Mouse (Mus musculus): Measurements from ENCODE around the gene Diablo. TPM values are rescaled to one million over a fixed set of nuclear protein-coding genes. Genes with fewer than 3 reads are reported as not detected.

The Diablo gene
- total RNA-seq, 1 experiment: 54.1 TPM

- in situ Hi-C loops (cut with MboI; ENCODE audit: low sequenced_read_pairs in 2 of 2, unreplicated experiment in 2 of 2): loop anchor here in 1 of 2 experiments (5.0 kb wide), 1 partner anchor 39 kb away; no protein-coding TSS in a partner anchor
- Histone ChIP-seq H3K9ac (ENCODE audit: insufficient read depth, low read depth, low read length, poor library complexity, severe bottlenecking) (no peak overlapping the region), H3K9me3 (ENCODE audit: control insufficient read depth, insufficient read depth, low read depth, low read length) (no peaks in the 10 kb centered on the region), H3K4me1 (ENCODE audit: control insufficient read depth in 2 of 2, insufficient read depth in 2 of 2, low read length in 2 of 2, poor library complexity in 1 of 2) (peaks cover 0 to 2% of the 10 kb centered on the region in 2 experiments; a peak in 1 of 4 replicates), H3K27ac (ENCODE audit: insufficient read depth, low read depth, low read length, poor library complexity, severe bottlenecking) (no peak overlapping the region), H3K4me3 (ENCODE audit: insufficient read depth in 1 of 2, low read depth in 1 of 2, low read length in 2 of 2, poor library complexity in 1 of 2, severe bottlenecking in 1 of 2) (no peak overlapping the region), H3K36me3 (ENCODE audit: control insufficient read depth, insufficient read depth, low read length, poor library complexity, severe bottlenecking) (peaks cover 23% of the 10 kb centered on the region)
- TF ChIP-seq CHD2 (IDR thresholded peaks at IDR 0.05; ENCODE audit: low read depth, low read length) (no peak), MAFK (IDR thresholded peaks at IDR 0.05; ENCODE audit: insufficient read depth, low read depth, low read length) (no peak), ZNF384 (IDR thresholded peaks at IDR 0.05; ENCODE audit: low read depth, low read length) (no peak), HCFC1 (IDR thresholded peaks at IDR 0.05; ENCODE audit: borderline replicate concordance, insufficient read depth, low read length) (no peak), ZC3H11A (IDR thresholded peaks at IDR 0.05; ENCODE audit: borderline replicate concordance, low read depth, low read length) (no peak)
- DNase-seq (ENCODE audit: low read depth, low spot score): no peak
Observed at GRCm38 (mm10) chr5:123528641-123529040, 4.7 kb upstream of the Diablo start.

GRCm38 (mm10) chr5:123525916-123526495 is 2.0 kb upstream of the Diablo start:
- H3K27ac ChIP-seq (ENCODE audit: insufficient read depth, low read depth, low read length, poor library complexity, severe bottlenecking): no peak overlapping the region
- no peak for DNase-seq (ENCODE audit: low read depth, low spot score)
- no peak overlapping the region for H3K9ac ChIP-seq (ENCODE audit: insufficient read depth, low read depth, low read length, poor library complexity, severe bottlenecking)
- H3K9me3 ChIP-seq (ENCODE audit: control insufficient read depth, insufficient read depth, low read depth, low read length): no peaks in the 10 kb centered on the region
- in situ Hi-C loops (cut with MboI; ENCODE audit: low sequenced_read_pairs in 2 of 2, unreplicated experiment in 2 of 2): loop anchor here in 1 of 2 experiments (5.0 kb wide), 1 partner anchor 41 kb away; no protein-coding TSS in a partner anchor
- H3K4me1 ChIP-seq (ENCODE audit: control insufficient read depth in 2 of 2, insufficient read depth in 2 of 2, low read length in 2 of 2, poor library complexity in 1 of 2): peaks cover 0 to 4% of the 10 kb centered on the region in 2 experiments; a peak in 1 of 4 replicates
- TF ChIP-seq ZNF384 (IDR thresholded peaks at IDR 0.05; ENCODE audit: low read depth, low read length): no peak
- TF ChIP-seq MAFK (IDR thresholded peaks at IDR 0.05; ENCODE audit: insufficient read depth, low read depth, low read length): no peak
- TF ChIP-seq ZC3H11A (IDR thresholded peaks at IDR 0.05; ENCODE audit: borderline replicate concordance, low read depth, low read length): no peak
- no peak for TF ChIP-seq CHD2 (IDR thresholded peaks at IDR 0.05; ENCODE audit: low read depth, low read length)
- no peak for TF ChIP-seq HCFC1 (IDR thresholded peaks at IDR 0.05; ENCODE audit: borderline replicate concordance, insufficient read depth, low read length)
- H3K4me3 ChIP-seq (ENCODE audit: insufficient read depth in 1 of 2, low read depth in 1 of 2, low read length in 2 of 2, poor library complexity in 1 of 2, severe bottlenecking in 1 of 2): no peak overlapping the region
- H3K36me3 ChIP-seq (ENCODE audit: control insufficient read depth, insufficient read depth, low read length, poor library complexity, severe bottlenecking): peaks cover 9% of the 10 kb centered on the region; the same call in 1 of the 2 replicates

- peaks cover 9% of the 10 kb centered on the region; the same call in 1 of the 2 replicates for H3K36me3 ChIP-seq (ENCODE audit: control insufficient read depth, insufficient read depth, low read length, poor library complexity, severe bottlenecking)
- in situ Hi-C loops (cut with MboI; ENCODE audit: low sequenced_read_pairs in 2 of 2, unreplicated experiment in 2 of 2): loop anchor here in 1 of 2 experiments (5.0 kb wide), 1 partner anchor 42 kb away; no protein-coding TSS in a partner anchor
- no peaks in the 10 kb centered on the region for H3K9me3 ChIP-seq (ENCODE audit: control insufficient read depth, insufficient read depth, low read depth, low read length)
- DNase-seq (ENCODE audit: low read depth, low spot score): no peak
- no peak within 1 kb of the TSS for H3K9ac ChIP-seq (ENCODE audit: insufficient read depth, low read depth, low read length, poor library complexity, severe bottlenecking)
- H3K27ac ChIP-seq (ENCODE audit: insufficient read depth, low read depth, low read length, poor library complexity, severe bottlenecking): no peak within 1 kb of the TSS
- no peak for TF ChIP-seq ZC3H11A (IDR thresholded peaks at IDR 0.05; ENCODE audit: borderline replicate concordance, low read depth, low read length)
- TF ChIP-seq ZNF384 (IDR thresholded peaks at IDR 0.05; ENCODE audit: low read depth, low read length): no peak
- no peak for TF ChIP-seq CHD2 (IDR thresholded peaks at IDR 0.05; ENCODE audit: low read depth, low read length)
- no peak for TF ChIP-seq HCFC1 (IDR thresholded peaks at IDR 0.05; ENCODE audit: borderline replicate concordance, insufficient read depth, low read length)
- no peak for TF ChIP-seq MAFK (IDR thresholded peaks at IDR 0.05; ENCODE audit: insufficient read depth, low read depth, low read length)
- H3K4me1 ChIP-seq (ENCODE audit: control insufficient read depth in 2 of 2, insufficient read depth in 2 of 2, low read length in 2 of 2, poor library complexity in 1 of 2): peaks cover 0 to 4% of the 10 kb centered on the region in 2 experiments; a peak in 1 of 4 replicates
- peak within 1 kb of the TSS; percentile 84 to 89 for H3K4me3 ChIP-seq (ENCODE audit: insufficient read depth in 1 of 2, low read depth in 1 of 2, low read length in 2 of 2, poor library complexity in 1 of 2, severe bottlenecking in 1 of 2)
Observed at GRCm38 (mm10) chr5:123525281-123525680, 1.3 kb upstream of the Diablo start, which contains the start of gene Gm49027. Gm49027 (minus strand) TSS chr5:123525488.

- Histone ChIP-seq H3K4me1 (ENCODE audit: control insufficient read depth in 2 of 2, insufficient read depth in 2 of 2, low read length in 2 of 2, poor library complexity in 1 of 2) (peaks cover 0 to 4% of the 10 kb centered on the region in 2 experiments; a peak in 1 of 4 replicates), H3K36me3 (ENCODE audit: control insufficient read depth, insufficient read depth, low read length, poor library complexity, severe bottlenecking) (peaks cover 4% of the 10 kb centered on the region; the same call in 1 of the 2 replicates), H3K27ac (ENCODE audit: insufficient read depth, low read depth, low read length, poor library complexity, severe bottlenecking) (no peak overlapping the region), H3K4me3 (ENCODE audit: insufficient read depth in 1 of 2, low read depth in 1 of 2, low read length in 2 of 2, poor library complexity in 1 of 2, severe bottlenecking in 1 of 2) (peak overlapping the region; percentile 84 to 89), H3K9ac (ENCODE audit: insufficient read depth, low read depth, low read length, poor library complexity, severe bottlenecking) (peak overlapping the region; percentile 62), H3K9me3 (ENCODE audit: control insufficient read depth, insufficient read depth, low read depth, low read length) (no peaks in the 10 kb centered on the region)
- in situ Hi-C loops (cut with MboI; ENCODE audit: low sequenced_read_pairs in 2 of 2, unreplicated experiment in 2 of 2): no loop called here
- DNase-seq (ENCODE audit: low read depth, low spot score): peak; percentile 56
- TF ChIP-seq CHD2 (IDR thresholded peaks at IDR 0.05; ENCODE audit: low read depth, low read length) (no peak), HCFC1 (IDR thresholded peaks at IDR 0.05; ENCODE audit: borderline replicate concordance, insufficient read depth, low read length) (no peak), ZC3H11A (IDR thresholded peaks at IDR 0.05; ENCODE audit: borderline replicate concordance, low read depth, low read length) (no peak), MAFK (IDR thresholded peaks at IDR 0.05; ENCODE audit: insufficient read depth, low read depth, low read length) (no peak), ZNF384 (IDR thresholded peaks at IDR 0.05; ENCODE audit: low read depth, low read length) (no peak)
Observed at GRCm38 (mm10) chr5:123524393-123524750, 396 bp upstream of the Diablo start.
